Mouse (Mus musculus): Measurements from ENCODE around the gene 1700021F05Rik. TPM values are rescaled to one million over a fixed set of nuclear protein-coding genes. Genes with fewer than 3 reads are reported as not detected.
A peak's percentile ranks its signal among the peaks of the same experiment; 100 is the strongest.

Gene 1700021F05Rik
- polyA plus RNA-seq (2014; fragmentation: Nextera tagmentation; extraction: Ambion mirVana), result 93.8 and 106 TPM in 2 replicates

DNA sequence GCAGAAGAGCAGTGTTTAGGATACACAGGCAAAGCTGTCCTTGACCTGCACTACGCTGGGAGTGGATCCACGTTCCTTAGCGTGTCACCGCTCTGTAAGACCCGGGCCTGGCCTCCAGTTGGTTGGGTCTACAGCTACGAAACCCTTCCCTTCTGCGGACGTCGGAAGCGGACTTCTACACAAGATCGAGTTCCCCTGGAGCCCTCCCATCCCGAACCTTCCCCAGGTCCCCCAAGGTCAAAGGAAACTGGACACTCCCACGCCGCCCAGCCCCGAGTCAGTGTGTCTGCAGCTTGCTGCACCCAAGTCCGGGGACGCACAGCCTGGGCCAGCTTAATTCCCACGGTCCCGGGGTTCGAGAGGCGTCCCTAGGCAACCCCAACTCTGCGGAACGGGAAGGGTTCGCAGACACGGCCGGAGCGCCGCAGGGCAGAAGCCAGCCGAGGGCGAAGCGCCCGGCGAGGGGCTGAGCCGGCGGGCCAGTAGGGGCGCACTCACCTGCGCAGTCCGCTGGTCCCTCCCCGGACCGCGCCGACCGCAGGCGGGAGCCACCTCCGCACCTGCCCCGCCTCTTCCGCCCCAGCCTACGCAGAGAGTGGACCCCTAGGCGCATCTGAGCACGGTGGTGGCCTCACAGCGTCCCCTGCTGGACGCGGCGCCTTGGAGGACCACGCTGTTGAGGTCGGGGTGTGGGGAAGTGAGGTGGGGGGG, at the start of gene 1700021F05Rik:
TSS of gene 1700021F05Rik (minus strand) at position 553 of the 711 bp plus-strand sequence.
- WGBS (ENCODE audit: insufficient replicate concordance), result 1% methylated on average over 47 of the region's 56 CpGs
- Histone ChIP-seq H3K36me3 (ENCODE audit: control insufficient read depth, insufficient read depth, low read length) (peaks cover 5% of the 10 kb centered on the region), H3K27me3 (ENCODE audit: control insufficient read depth, insufficient read depth, low read length) (no peaks in the 10 kb centered on the region), H3K4me2 (peak within 1 kb of the TSS; percentile 82), H3K9me3 (replicated peaks; ENCODE audit: control insufficient read depth, low read length) (no peaks in the 10 kb centered on the region), H3K9ac (ENCODE audit: low read depth, low read length) (peak within 1 kb of the TSS; percentile 97), H3K4me3 (ENCODE audit: low read depth, low read length) (peak within 1 kb of the TSS; percentile 93), H3K4me1 (ENCODE audit: control insufficient read depth, insufficient read depth, low read length) (peaks cover 7% of the 10 kb centered on the region), H3K27ac (ENCODE audit: low read depth, low read length) (peak within 1 kb of the TSS; percentile 87)
- ATAC-seq (replicated peaks; ENCODE audit: insufficient number of reproducible peaks, low FRiP score, low TSS enrichment), result peak; percentile 97

DNA sequence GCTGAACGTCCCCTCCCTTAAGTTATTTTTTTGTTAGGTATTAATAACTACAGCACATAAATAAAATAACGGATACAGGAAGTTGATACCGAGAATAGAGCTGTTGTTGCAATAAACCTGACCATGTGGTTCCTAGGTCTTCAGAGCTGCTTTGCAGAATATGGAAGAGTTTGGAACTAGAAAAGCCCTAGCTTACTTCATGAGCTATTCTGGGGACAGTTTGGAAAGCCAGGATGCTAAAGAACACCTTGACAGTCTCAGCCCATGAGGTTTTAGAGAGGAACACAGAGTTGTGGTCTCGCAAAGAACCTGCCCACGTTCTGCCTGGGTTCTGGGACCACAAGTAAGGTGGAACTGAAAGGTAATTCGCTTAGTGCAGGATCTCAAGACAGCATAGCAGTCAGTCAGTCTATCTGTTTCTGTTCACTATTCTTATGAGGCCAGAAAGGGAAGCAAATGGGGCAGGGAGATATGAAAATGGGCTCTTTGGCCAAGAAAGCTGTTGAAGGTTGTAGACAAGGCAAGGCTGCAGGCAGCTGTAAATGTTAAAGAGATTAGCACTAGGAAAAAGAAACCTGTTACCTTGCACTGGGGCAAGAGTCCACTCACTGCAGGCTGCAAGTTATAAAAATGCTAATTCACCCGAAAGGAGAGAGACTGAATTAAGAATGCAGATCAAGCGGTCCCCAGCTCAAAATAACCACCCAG, 47.8 kb upstream of the 1700021F05Rik start:
- ATAC-seq (replicated peaks; ENCODE audit: insufficient number of reproducible peaks, low FRiP score, low TSS enrichment), result no peak
- H3K36me3 ChIP-seq (ENCODE audit: control insufficient read depth, insufficient read depth, low read length), result peaks cover 2% of the 10 kb centered on the region; the same call in 1 of the 2 replicates
- H3K27ac ChIP-seq (ENCODE audit: low read depth, low read length), result no peak overlapping the region
- no peaks in the 10 kb centered on the region for H3K27me3 ChIP-seq (ENCODE audit: control insufficient read depth, insufficient read depth, low read length)
- H3K9me3 ChIP-seq (replicated peaks; ENCODE audit: control insufficient read depth, low read length), result no peaks in the 10 kb centered on the region
- H3K4me3 ChIP-seq (ENCODE audit: low read depth, low read length), result no peak overlapping the region
- WGBS (ENCODE audit: insufficient replicate concordance), result 65% methylated on average over 8 of the region's 8 CpGs
- H3K4me1 ChIP-seq (ENCODE audit: control insufficient read depth, insufficient read depth, low read length), result no peaks in the 10 kb centered on the region; the same call in 1 of the 2 replicates
- H3K4me2 ChIP-seq, result no peak overlapping the region
- no peak overlapping the region for H3K9ac ChIP-seq (ENCODE audit: low read depth, low read length)

DNA sequence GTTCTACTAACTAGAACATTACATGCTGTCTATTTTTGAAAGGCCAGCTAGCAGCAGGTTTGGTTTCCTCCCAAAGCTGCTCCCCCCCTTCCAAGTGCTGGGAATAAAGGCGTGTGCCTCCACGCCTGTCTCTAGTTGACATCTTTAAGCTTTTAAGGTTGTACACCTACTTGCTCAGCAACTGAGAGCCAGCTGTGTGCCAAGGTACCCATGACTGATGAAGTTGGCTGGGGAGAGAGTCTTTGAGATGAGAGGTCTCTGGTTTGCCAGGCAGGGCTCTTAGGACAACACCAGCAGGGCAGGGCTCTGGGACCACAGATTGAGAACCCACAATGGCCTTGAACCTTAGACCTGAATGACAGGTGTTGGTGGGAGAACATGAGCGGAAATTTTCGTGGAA, 43.7 kb upstream of the 1700021F05Rik start:
- H3K27me3 ChIP-seq (ENCODE audit: control insufficient read depth, insufficient read depth, low read length), result no peaks in the 10 kb centered on the region
- H3K4me3 ChIP-seq (ENCODE audit: low read depth, low read length), result no peak overlapping the region
- peaks cover 2% of the 10 kb centered on the region; the same call in 1 of the 2 replicates for H3K36me3 ChIP-seq (ENCODE audit: control insufficient read depth, insufficient read depth, low read length)
- no peak overlapping the region for H3K27ac ChIP-seq (ENCODE audit: low read depth, low read length)
- no peak for ATAC-seq (replicated peaks; ENCODE audit: insufficient number of reproducible peaks, low FRiP score, low TSS enrichment)
- H3K4me1 ChIP-seq (ENCODE audit: control insufficient read depth, insufficient read depth, low read length), result no peaks in the 10 kb centered on the region; the same call in 1 of the 2 replicates
- H3K9ac ChIP-seq (ENCODE audit: low read depth, low read length), result no peak overlapping the region
- 88% methylated on average over 4 of the region's 4 CpGs for WGBS (ENCODE audit: insufficient replicate concordance)
- no peaks in the 10 kb centered on the region for H3K9me3 ChIP-seq (replicated peaks; ENCODE audit: control insufficient read depth, low read length)
- H3K4me2 ChIP-seq, result no peak overlapping the region

DNA sequence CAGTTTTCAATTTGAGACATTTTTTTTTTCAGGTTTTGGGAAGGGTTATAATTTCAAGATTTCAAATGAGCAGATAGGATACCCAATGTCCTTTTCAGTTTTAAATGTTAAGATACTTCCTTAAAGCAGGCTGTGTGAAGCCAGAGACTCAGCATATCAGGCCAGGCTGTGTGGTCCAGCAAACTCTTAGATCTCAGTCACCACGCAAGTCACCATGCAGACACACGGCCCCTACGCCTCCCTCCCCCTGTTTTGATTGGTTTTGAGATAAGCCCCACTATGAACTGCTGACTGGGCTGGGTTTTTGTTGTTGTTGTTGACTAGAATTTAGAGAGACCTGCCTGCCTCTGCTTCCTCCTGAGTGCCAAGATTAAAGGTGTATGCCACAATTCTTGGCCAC, 40.5 kb upstream of the 1700021F05Rik start:
- Histone ChIP-seq H3K9me3 (replicated peaks; ENCODE audit: control insufficient read depth, low read length) (no peaks in the 10 kb centered on the region), H3K27ac (ENCODE audit: low read depth, low read length) (no peak overlapping the region; the same call in 1 of the 2 replicates), H3K9ac (ENCODE audit: low read depth, low read length) (peak overlapping the region; percentile 90; the same call in 1 of the 2 replicates), H3K4me2 (peak overlapping the region; percentile 95), H3K27me3 (ENCODE audit: control insufficient read depth, insufficient read depth, low read length) (no peaks in the 10 kb centered on the region), H3K4me1 (ENCODE audit: control insufficient read depth, insufficient read depth, low read length) (no peaks in the 10 kb centered on the region), H3K4me3 (ENCODE audit: low read depth, low read length) (peak overlapping the region; percentile 60), H3K36me3 (ENCODE audit: control insufficient read depth, insufficient read depth, low read length) (peaks cover 2% of the 10 kb centered on the region; the same call in 1 of the 2 replicates)
- ATAC-seq (replicated peaks; ENCODE audit: insufficient number of reproducible peaks, low FRiP score, low TSS enrichment), result no peak
- WGBS (ENCODE audit: insufficient replicate concordance), result 49% methylated on average over 3 of the region's 3 CpGs

DNA sequence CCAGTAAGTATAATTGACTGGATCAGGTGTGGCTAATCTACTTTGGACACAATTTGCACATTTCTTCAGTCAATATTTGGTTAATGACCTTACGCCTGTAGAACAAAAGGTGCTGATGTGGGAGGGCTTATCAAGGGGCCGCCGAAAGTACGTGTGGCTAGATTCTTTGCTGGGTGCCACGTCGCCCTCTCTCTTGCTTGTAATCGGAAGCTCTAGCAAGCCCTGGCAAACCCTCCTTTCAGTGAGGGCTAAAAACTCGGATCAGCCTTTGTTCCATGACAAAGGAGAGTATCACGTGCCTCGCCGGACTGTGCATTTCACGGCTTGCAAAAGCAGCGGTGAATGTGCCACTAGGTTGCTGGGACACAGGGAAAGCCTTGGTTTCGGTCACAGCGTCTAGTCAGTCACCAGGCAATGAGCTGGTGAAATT, 39.9 kb upstream of the 1700021F05Rik start:
- WGBS (ENCODE audit: insufficient replicate concordance), result under 1% methylated on average over 15 of the region's 15 CpGs
- Histone ChIP-seq H3K9me3 (replicated peaks; ENCODE audit: control insufficient read depth, low read length) (no peaks in the 10 kb centered on the region), H3K36me3 (ENCODE audit: control insufficient read depth, insufficient read depth, low read length) (no peaks in the 10 kb centered on the region), H3K27ac (ENCODE audit: low read depth, low read length) (peak overlapping the region; percentile 95; the same call in 1 of the 2 replicates), H3K27me3 (ENCODE audit: control insufficient read depth, insufficient read depth, low read length) (no peaks in the 10 kb centered on the region), H3K4me2 (peak overlapping the region; percentile 95), H3K4me1 (ENCODE audit: control insufficient read depth, insufficient read depth, low read length) (no peaks in the 10 kb centered on the region), H3K9ac (ENCODE audit: low read depth, low read length) (peak overlapping the region; percentile 90), H3K4me3 (ENCODE audit: low read depth, low read length) (peak overlapping the region; percentile 60)
- ATAC-seq (replicated peaks; ENCODE audit: insufficient number of reproducible peaks, low FRiP score, low TSS enrichment), result no peak

- H3K27me3 ChIP-seq (ENCODE audit: control insufficient read depth, insufficient read depth, low read length), result no peaks in the 10 kb centered on the region
- no peaks in the 10 kb centered on the region for H3K36me3 ChIP-seq (ENCODE audit: control insufficient read depth, insufficient read depth, low read length)
- peak overlapping the region; percentile 60 for H3K4me3 ChIP-seq (ENCODE audit: low read depth, low read length)
- H3K9ac ChIP-seq (ENCODE audit: low read depth, low read length), result peak overlapping the region; percentile 90
- H3K4me1 ChIP-seq (ENCODE audit: control insufficient read depth, insufficient read depth, low read length), result no peaks in the 10 kb centered on the region
- H3K27ac ChIP-seq (ENCODE audit: low read depth, low read length), result peak overlapping the region; percentile 95
- ATAC-seq (replicated peaks; ENCODE audit: insufficient number of reproducible peaks, low FRiP score, low TSS enrichment), result peak; percentile 32; the same call in 1 of the 2 replicates
- no peaks in the 10 kb centered on the region for H3K9me3 ChIP-seq (replicated peaks; ENCODE audit: control insufficient read depth, low read length)
- peak overlapping the region; percentile 95 for H3K4me2 ChIP-seq
- WGBS (ENCODE audit: insufficient replicate concordance), result under 1% methylated on average over 49 of the region's 49 CpGs
Measured at GRCm38 (mm10) chr10:43579381-43580261, 38.8 kb upstream of the 1700021F05Rik start.

DNA sequence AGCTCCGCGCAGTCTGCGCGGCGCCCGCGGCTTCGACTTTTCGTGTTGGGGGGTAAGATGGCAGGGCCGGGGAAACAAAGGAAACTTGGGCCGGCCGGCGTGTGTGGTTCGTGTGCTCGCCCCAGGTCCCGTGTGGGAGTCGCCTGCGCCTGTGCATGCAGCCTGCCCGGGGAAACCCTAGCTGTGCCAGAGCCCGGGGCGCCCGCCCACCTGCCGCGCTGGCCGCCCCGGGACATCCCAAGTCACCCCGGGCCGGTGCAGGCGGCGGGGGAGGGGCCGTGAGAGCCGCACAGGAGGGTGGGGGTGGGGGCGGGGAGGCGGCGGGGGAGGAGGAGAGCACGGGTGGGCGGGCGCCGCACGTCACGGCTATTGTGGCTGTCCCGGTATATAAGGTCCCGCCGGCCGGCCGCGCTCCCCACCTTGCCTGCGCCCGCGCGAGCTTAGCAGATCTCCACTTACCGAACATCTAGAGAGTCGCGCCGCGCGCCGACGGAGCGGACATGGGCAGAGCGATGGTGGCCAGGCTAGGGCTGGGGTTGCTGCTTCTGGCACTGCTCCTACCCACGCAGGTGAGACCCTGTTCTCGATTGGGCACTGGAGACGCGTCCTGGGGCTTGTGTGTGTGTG, 38.1 kb upstream of the 1700021F05Rik start:
- Histone ChIP-seq H3K4me3 (ENCODE audit: low read depth, low read length) (peak overlapping the region; percentile 60), H3K9me3 (replicated peaks; ENCODE audit: control insufficient read depth, low read length) (no peaks in the 10 kb centered on the region), H3K9ac (ENCODE audit: low read depth, low read length) (peak overlapping the region; percentile 90), H3K4me2 (peak overlapping the region; percentile 95), H3K36me3 (ENCODE audit: control insufficient read depth, insufficient read depth, low read length) (no peaks in the 10 kb centered on the region), H3K27me3 (ENCODE audit: control insufficient read depth, insufficient read depth, low read length) (no peaks in the 10 kb centered on the region), H3K27ac (ENCODE audit: low read depth, low read length) (peak overlapping the region; percentile 95), H3K4me1 (ENCODE audit: control insufficient read depth, insufficient read depth, low read length) (no peaks in the 10 kb centered on the region)
- ATAC-seq (replicated peaks; ENCODE audit: insufficient number of reproducible peaks, low FRiP score, low TSS enrichment), result peak; percentile 83
- WGBS (ENCODE audit: insufficient replicate concordance), result 0% methylated on average over 56 of the region's 65 CpGs

Data from heart, embryonic 11.5 days (tissue).